In genomic region chr6:61225302-61225701, GRCm38 (mm10) we compare ENCODE assay signal across 21 mouse cellular contexts. TPM values are rescaled to one million over a fixed set of nuclear protein-coding genes. Genes with fewer than 3 reads are reported as not detected.
DNase-seq lines count a peak whose midpoint lies in the region; ATAC-seq lines count a peak whose summit lies in the region.
"Had no signal": no experiment of that assay in that cellular context is flagged by ENCODE, and none has a peak within 500 bp of the region (broad histone marks: within the 10 kb centered on the region; RNA-seq: fewer than 3 reads in every experiment).

No protein-coding gene starts in this region.

- no peaks in the 10 kb centered on the region for H3K4me1 ChIP-seq in embryonic facial prominence, embryonic 14.5 days (ENCODE audit: control insufficient read depth, insufficient read depth, low read length)
- H3K4me1 ChIP-seq in embryonic facial prominence, embryonic 10.5 days, result no peaks in the 10 kb centered on the region
- H3K4me1 ChIP-seq in lung, embryonic 15.5 days, result peaks cover 2% of the 10 kb centered on the region
- no peaks in the 10 kb centered on the region for H3K4me1 ChIP-seq in stomach, embryonic 16.5 days (ENCODE audit: control insufficient read depth, insufficient read depth, low read length)
- H3K4me1 ChIP-seq: embryonic facial prominence, embryonic 12.5 days; forebrain, embryonic 12.5 days; heart, embryonic 12.5 days had no signal

- no peak overlapping the region for H3K27ac ChIP-seq in embryonic facial prominence, embryonic 14.5 days (replicated peaks; ENCODE audit: low read depth, low read length)
- no peak overlapping the region for H3K27ac ChIP-seq in embryonic facial prominence, embryonic 10.5 days (replicated peaks)
- H3K27ac ChIP-seq in lung, embryonic 15.5 days, result no peak overlapping the region
- H3K27ac ChIP-seq in stomach, embryonic 16.5 days (ENCODE audit: low read length), result no peak overlapping the region
- H3K27ac ChIP-seq: embryonic facial prominence, embryonic 12.5 days; forebrain, embryonic 12.5 days; hindbrain, embryonic 10.5 days; hindbrain, embryonic 14.5 days had no signal

- no peaks in the 10 kb centered on the region for H3K36me3 ChIP-seq in embryonic facial prominence, embryonic 14.5 days (ENCODE audit: control insufficient read depth, insufficient read depth, low read length)
- H3K36me3 ChIP-seq in embryonic facial prominence, embryonic 10.5 days (replicated peaks), result no peaks in the 10 kb centered on the region
- H3K36me3 ChIP-seq in lung, embryonic 15.5 days, result no peaks in the 10 kb centered on the region
- no peaks in the 10 kb centered on the region for H3K36me3 ChIP-seq in stomach, embryonic 16.5 days (ENCODE audit: control insufficient read depth, insufficient read depth, low read length)
- H3K36me3 ChIP-seq: embryonic facial prominence, embryonic 12.5 days; forebrain, embryonic 12.5 days; heart, embryonic 12.5 days; hindbrain, embryonic 10.5 days had no signal

- H3K27me3 ChIP-seq in embryonic facial prominence, embryonic 14.5 days (replicated peaks; ENCODE audit: control insufficient read depth, insufficient read depth, low read length), result no peaks in the 10 kb centered on the region
- no peaks in the 10 kb centered on the region for H3K27me3 ChIP-seq in embryonic facial prominence, embryonic 10.5 days (replicated peaks; ENCODE audit: low read depth, poor library complexity, severe bottlenecking)
- H3K27me3 ChIP-seq in lung, embryonic 15.5 days, result no peaks in the 10 kb centered on the region
- no peaks in the 10 kb centered on the region for H3K27me3 ChIP-seq in stomach, embryonic 16.5 days (ENCODE audit: control insufficient read depth, insufficient read depth, low read length)
- H3K27me3 ChIP-seq: embryonic facial prominence, embryonic 12.5 days; forebrain, embryonic 12.5 days; heart, embryonic 12.5 days; Patski had no signal

- no peak overlapping the region for H3K9ac ChIP-seq in embryonic facial prominence, embryonic 14.5 days (ENCODE audit: low read depth, low read length)
- H3K9ac ChIP-seq in lung, embryonic 15.5 days, result no peak overlapping the region
- H3K9ac ChIP-seq in stomach, embryonic 16.5 days (ENCODE audit: low read length), result no peak overlapping the region
- H3K9ac ChIP-seq: embryonic facial prominence, embryonic 12.5 days; forebrain, embryonic 12.5 days; heart, embryonic 12.5 days; hindbrain, embryonic 14.5 days had no signal

- H3K4me3 ChIP-seq in embryonic facial prominence, embryonic 14.5 days (ENCODE audit: low read depth, low read length), result no peak overlapping the region
- H3K4me3 ChIP-seq in embryonic facial prominence, embryonic 10.5 days, result no peak overlapping the region
- no peak overlapping the region for H3K4me3 ChIP-seq in lung, embryonic 15.5 days
- H3K4me3 ChIP-seq in stomach, embryonic 16.5 days (replicated peaks; ENCODE audit: low read length), result no peak overlapping the region
- H3K4me3 ChIP-seq: embryonic facial prominence, embryonic 12.5 days; forebrain, embryonic 12.5 days; heart, embryonic 12.5 days; hindbrain, embryonic 10.5 days had no signal

- DNase-seq in embryonic facial prominence, embryonic 14.5 days (ENCODE audit: low spot score), result peak; percentile 29
- DNase-seq in embryonic facial prominence, embryonic 10.5 days (ENCODE audit: low spot score), result no peak
- no peak for DNase-seq in lung, postnatal 25 days (ENCODE audit: low spot score)
- peak; percentile 20 for DNase-seq in CD4-positive helper T cell, adult 2 months (ENCODE audit: low read depth, low spot score)
- DNase-seq in layer of hippocampus, adult 11-12 months (ENCODE audit: low spot score), result no peak
- no peak for DNase-seq in gastrocnemius, adult 8-10 months (ENCODE audit: low spot score in 2 of 2)
- DNase-seq: adrenal gland, postnatal 25 days; cerebellum, postnatal 10 days; embryo, embryonic 11 days; gastrocnemius, postnatal 25 days had no signal

- no peak for ATAC-seq in embryonic facial prominence, embryonic 14.5 days (ENCODE audit: low read depth)
- peak; percentile 74; the same call in 1 of the 2 replicates for ATAC-seq in lung, embryonic 15.5 days (ENCODE audit: borderline replicate concordance, extremely low read depth, low FRiP score, low TSS enrichment)
- 0 out of 2 replicates have a peak, but pooled peaks have one; percentile 53 for ATAC-seq in stomach, embryonic 16.5 days (ENCODE audit: insufficient read depth, low FRiP score)
- ATAC-seq: activated CD4-positive, CD25-positive, alpha-beta regulatory T cell, adult 4 months; forebrain, embryonic 16.5 days; Patski had no signal

- no peaks in the 10 kb centered on the region for H3K9me3 ChIP-seq in embryonic facial prominence, embryonic 14.5 days (ENCODE audit: control insufficient read depth, low read length)
- no peaks in the 10 kb centered on the region for H3K9me3 ChIP-seq in embryonic facial prominence, embryonic 10.5 days
- H3K9me3 ChIP-seq in lung, embryonic 15.5 days, result no peaks in the 10 kb centered on the region
- H3K9me3 ChIP-seq in stomach, embryonic 16.5 days (replicated peaks; ENCODE audit: control insufficient read depth, low read length), result no peaks in the 10 kb centered on the region
- H3K9me3 ChIP-seq: embryonic facial prominence, embryonic 12.5 days; forebrain, embryonic 12.5 days; heart, embryonic 12.5 days; hindbrain, embryonic 10.5 days had no signal

- H3K4me2 ChIP-seq in embryonic facial prominence, embryonic 14.5 days (ENCODE audit: low read depth, low read length), result no peak overlapping the region
- H3K4me2 ChIP-seq in lung, embryonic 15.5 days, result no peak overlapping the region
- H3K4me2 ChIP-seq in stomach, embryonic 16.5 days (ENCODE audit: low read depth, low read length), result no peak overlapping the region
- H3K4me2 ChIP-seq: embryonic facial prominence, embryonic 12.5 days; forebrain, embryonic 12.5 days; heart, embryonic 12.5 days; hindbrain, embryonic 14.5 days had no signal

RNA-seq across cellular contexts. Expression of gene Ccser1, which starts 45.2 kb away (rescaled TPM):
- polyA plus RNA-seq in embryonic facial prominence, embryonic 14.5 days (2014; fragmentation: Nextera tagmentation; extraction: Ambion mirVana), result 6.1 and 6.5 TPM in 2 replicates
- 2.9 and 4.3 TPM in 2 replicates for polyA plus RNA-seq in embryonic facial prominence, embryonic 10.5 days (2016; fragmentation: Nextera tagmentation; extraction: Ambion mirVana)
- 8.6 and 10.2 TPM in 2 replicates for polyA plus RNA-seq in lung, embryonic 15.5 days (2015; fragmentation: Nextera tagmentation; extraction: Ambion mirVana)
- 4.5 and 5.4 TPM in 2 replicates for polyA plus RNA-seq in stomach, embryonic 16.5 days (2015; fragmentation: Nextera tagmentation; extraction: Ambion mirVana)
- total RNA-seq in gastrocnemius, adult 8-10 months (2022), result 1 to 10 TPM in 1 of 4 experiments, under 1 TPM in 3; 0.46 to 1.4 (median 0.80) TPM
- total RNA-seq: MEL had no signal

Comparison
In these comparisons a context has a peak if more than half of its experiments do, and no peak if none do; other contexts are left out.
1. DNase-seq: peak in embryonic facial prominence, embryonic 14.5 days (single experiment) and CD4-positive helper T cell, adult 2 months (single experiment); none in embryonic facial prominence, embryonic 10.5 days (single experiment), lung, postnatal 25 days (single experiment), layer of hippocampus, adult 11-12 months (single experiment) and gastrocnemius, adult 8-10 months (0 of 2).